Mouse (Mus musculus): ENCODE measurements at regions not wholly inside any gene's neighbourhood (a gene's known extent, or its start where the extent isn't known, plus 50 kb on each side); places are given as distances from the start of the nearest gene placed in this dataset.
"Not testable (repeated sequence)": the region's sequence is repeated elsewhere in the genome, so short reads cannot be mapped to it uniquely, and the experiment has no call there.

DNA sequence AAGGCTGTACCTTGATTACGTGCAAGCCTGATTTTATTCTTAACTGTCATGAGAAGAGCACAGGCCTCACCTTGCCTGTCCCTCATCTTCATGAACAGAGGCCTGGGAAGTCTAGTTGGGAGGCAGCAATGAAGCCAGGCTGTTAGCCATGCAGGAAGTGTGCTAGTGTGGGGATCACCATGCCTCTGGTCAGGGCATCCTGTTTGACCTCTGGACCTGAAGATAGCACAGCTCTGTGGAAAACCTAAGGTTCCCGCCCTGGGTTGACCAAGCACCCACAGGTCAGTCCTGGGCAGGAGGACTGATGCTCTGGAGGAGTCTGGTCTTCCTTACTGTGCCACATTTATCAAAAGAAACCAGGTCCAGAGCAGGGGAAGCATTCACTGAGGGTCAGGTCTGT, 157.6 kb downstream of the Gm906 start:
- in situ Hi-C loops (cut with MboI, MseI), result no loop called here

DNA sequence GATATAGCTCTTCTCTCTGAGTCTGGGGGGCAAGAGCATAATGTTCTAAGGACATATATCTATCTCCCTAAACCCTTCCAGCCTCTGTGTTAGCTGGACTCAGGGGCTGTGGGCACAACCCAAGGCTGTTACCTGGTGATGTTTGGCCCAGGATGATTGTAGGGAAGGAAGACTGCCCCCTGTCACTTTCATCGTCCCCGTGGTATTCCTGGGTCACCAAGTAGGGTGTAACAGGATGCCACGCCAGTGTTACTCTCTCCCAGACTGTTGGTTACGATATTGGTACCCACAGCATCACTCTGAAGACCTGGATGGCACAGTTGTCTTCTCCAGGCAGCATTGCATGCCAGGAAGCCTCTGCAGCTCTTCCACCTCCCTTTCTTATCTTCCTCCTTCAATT, 185.3 kb downstream of the Gm906 start:
- in situ Hi-C loops (cut with MboI, MseI), result no loop called here

GRCm38 (mm10) chr13:50064365-50064764, 185.7 kb downstream of the Gm906 start:
- in situ Hi-C loops (cut with MboI, MseI), result not testable (repeated sequence)

GRCm38 (mm10) chr13:50059676-50060075, 190.4 kb downstream of the Gm906 start:
- in situ Hi-C loops (cut with MboI, MseI), result loop anchor here (10.0 kb wide), 1 partner anchor 1365 kb away; no protein-coding TSS in a partner anchor

- in situ Hi-C loops (cut with MboI, MseI), result loop anchor here (10.0 kb wide), 1 partner anchor 1364 kb away; no protein-coding TSS in a partner anchor
These were observed 191.1 kb downstream of the Gm906 start for GRCm38 (mm10) chr13:50059054-50059453.

DNA sequence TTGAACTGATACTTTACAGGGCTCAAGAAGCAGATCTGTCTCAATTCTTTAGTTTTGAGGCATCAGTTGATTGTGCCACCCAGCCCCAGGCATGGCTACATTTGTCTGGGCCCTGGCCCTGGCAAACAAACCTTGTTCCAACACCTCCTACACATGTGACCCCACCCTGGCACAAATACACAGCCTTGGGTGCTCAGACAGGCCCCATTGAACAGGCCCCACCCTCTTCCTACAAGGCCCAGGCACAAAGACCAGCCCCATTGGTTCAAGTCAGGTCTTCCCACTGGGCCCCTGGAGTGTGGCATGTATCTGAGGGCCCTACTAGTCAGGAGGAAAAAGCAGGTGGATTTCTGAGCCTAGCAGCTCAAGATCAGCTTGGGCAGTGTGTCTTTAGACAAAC, 198.4 kb downstream of the Gm906 start:
- in situ Hi-C loops (cut with MboI, MseI), result loop anchor here (10.0 kb wide), 1 partner anchor 1357 kb away; no protein-coding TSS in a partner anchor

DNA sequence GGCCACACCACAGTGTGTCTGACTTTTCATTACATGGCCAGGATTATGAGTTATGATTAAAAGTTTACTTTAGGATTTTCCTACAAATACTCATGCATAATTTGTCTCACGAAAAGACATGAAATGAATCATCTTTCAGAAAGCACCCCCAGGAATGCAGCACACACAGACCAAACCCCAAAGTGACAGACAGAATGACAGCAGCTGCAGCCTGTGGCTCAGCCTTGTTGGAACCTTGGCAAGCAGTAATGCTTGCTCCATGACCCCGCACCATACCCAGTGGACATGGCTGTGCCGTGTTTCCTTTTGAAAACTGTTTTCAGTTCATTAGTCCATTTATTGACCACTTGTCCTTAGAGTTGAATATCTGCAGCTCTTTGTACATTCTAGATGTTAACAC, 199.0 kb downstream of the Gm906 start:
- in situ Hi-C loops (cut with MboI, MseI), result loop anchor here (10.0 kb wide), 1 partner anchor 1356 kb away; no protein-coding TSS in a partner anchor

DNA sequence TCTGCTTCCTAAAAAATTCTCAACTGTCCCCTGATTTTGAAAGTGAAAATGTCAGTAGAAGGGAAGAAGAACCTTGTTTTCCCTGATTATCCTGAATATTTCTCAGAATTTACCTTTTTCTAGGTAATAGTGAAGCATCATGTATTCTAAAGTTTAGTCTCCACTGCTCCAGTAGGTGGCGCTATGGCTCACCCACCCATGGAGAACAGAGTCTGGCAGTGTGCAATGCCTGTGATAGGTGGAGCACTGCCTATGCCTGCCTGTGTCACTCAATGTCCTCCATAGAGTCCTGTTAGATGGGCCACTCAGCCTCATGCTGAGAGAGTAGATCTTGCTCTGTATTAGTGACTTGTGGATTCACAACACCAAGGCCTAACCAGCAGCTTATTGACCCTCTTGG, 218.4 kb downstream of the Gm906 start:
- in situ Hi-C loops (cut with MboI, MseI), result no loop called here

- in situ Hi-C loops (cut with MboI, MseI), result loop anchor here (5.0 kb wide), 1 partner anchor 775 kb away; no protein-coding TSS in a partner anchor
These were observed 208.9 kb upstream of the Gm30302 start for GRCm38 (mm10) chr13:50007730-50008129.

DNA sequence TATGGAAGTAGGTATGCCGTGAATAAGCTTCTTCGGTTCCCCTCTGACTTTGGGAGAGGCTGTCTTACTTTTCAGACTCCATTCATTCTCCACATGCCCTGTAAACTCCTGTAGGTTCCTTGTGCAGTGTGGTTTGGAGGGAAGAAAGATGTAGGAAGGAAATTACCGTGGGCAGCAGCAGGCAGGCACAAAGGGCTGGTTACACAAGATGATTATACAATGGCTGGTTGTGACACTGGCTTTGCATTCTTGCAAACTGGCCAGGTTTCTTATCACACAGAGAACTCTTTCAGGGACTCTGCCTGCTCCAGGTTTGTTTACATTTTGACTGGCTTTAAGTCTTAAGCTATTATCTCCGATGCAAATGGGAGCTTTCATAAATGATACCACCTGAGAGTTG, 167.3 kb upstream of the Gm30302 start:
- in situ Hi-C loops (cut with MboI, MseI), result not testable (repeated sequence)

GRCm38 (mm10) chr13:49957993-49958681, 159.3 kb upstream of the Gm30302 start:
- in situ Hi-C loops (cut with MboI, MseI), result not testable (repeated sequence)

GRCm38 (mm10) chr13:49915781-49916180, 117.0 kb upstream of the Gm30302 start:
- in situ Hi-C loops (cut with MboI, MseI), result no loop called here

Measured in T-helper 2 cell (primary cell).